Mouse (Mus musculus): ENCODE results near the gene 4930442H23Rik.
A peak's percentile ranks its signal among the peaks of the same experiment; 100 is the strongest.
"Not testable (repeated sequence)": the region's sequence is repeated elsewhere in the genome, so short reads cannot be mapped to it uniquely, and the experiment has no call there.

The 4930442H23Rik gene

GRCm38 (mm10) chr10:81198230-81198629 lies 14.6 kb upstream of the 4930442H23Rik start:
- no peak for DNase-seq (ENCODE audit: low spot score)

GRCm38 (mm10) chr10:81197305-81197704 lies 13.7 kb upstream of the 4930442H23Rik start:
- no peak for DNase-seq (ENCODE audit: low spot score)

GRCm38 (mm10) chr10:81196470-81197065 lies 12.9 kb upstream of the 4930442H23Rik start:
- DNase-seq (ENCODE audit: low spot score): no peak

- DNase-seq (ENCODE audit: low spot score): no peak
Measured at GRCm38 (mm10) chr10:81195300-81195699, 11.7 kb upstream of the 4930442H23Rik start.

- no peak for DNase-seq (ENCODE audit: low spot score)
Measured at GRCm38 (mm10) chr10:81193991-81194774, 10.5 kb upstream of the 4930442H23Rik start.

GRCm38 (mm10) chr10:81192968-81193501 lies 9.4 kb upstream of the 4930442H23Rik start:
- DNase-seq (ENCODE audit: low spot score): no peak

GRCm38 (mm10) chr10:81192270-81192967 lies 8.8 kb upstream of the 4930442H23Rik start:
- DNase-seq (ENCODE audit: low spot score): peak; percentile 74

- no peak for DNase-seq (ENCODE audit: low spot score)
Measured at GRCm38 (mm10) chr10:81191342-81191982, 7.8 kb upstream of the 4930442H23Rik start.

GRCm38 (mm10) chr10:81190912-81191321 lies 7.3 kb upstream of the 4930442H23Rik start:
- no peak for DNase-seq (ENCODE audit: low spot score)

- no peak for DNase-seq (ENCODE audit: low spot score)
Measured at GRCm38 (mm10) chr10:81190236-81190911, 6.7 kb upstream of the 4930442H23Rik start.

GRCm38 (mm10) chr10:81189821-81190220 lies 6.2 kb upstream of the 4930442H23Rik start:
- no peak for DNase-seq (ENCODE audit: low spot score)

GRCm38 (mm10) chr10:81187161-81187560 lies 3.5 kb upstream of the 4930442H23Rik start:
- DNase-seq (ENCODE audit: low spot score): no peak

- no peak for DNase-seq (ENCODE audit: low spot score)
Measured at GRCm38 (mm10) chr10:81184765-81185164, 1.1 kb upstream of the 4930442H23Rik start.

- peak; percentile 97 for DNase-seq (ENCODE audit: low spot score)
Measured at GRCm38 (mm10) chr10:81182336-81183333, 1.0 kb downstream of the 4930442H23Rik start, which contains the start of gene Dapk3. Dapk3 (plus strand) TSS chr10:81183005.

- not testable (repeated sequence) for DNase-seq (ENCODE audit: low spot score)
Measured at GRCm38 (mm10) chr10:81181860-81182259, 1.8 kb downstream of the 4930442H23Rik start.

- DNase-seq (ENCODE audit: low spot score): no peak
Measured at GRCm38 (mm10) chr10:81180946-81181345, 2.7 kb downstream of the 4930442H23Rik start.

- DNase-seq (ENCODE audit: low spot score): no peak
Measured at GRCm38 (mm10) chr10:81179451-81180342, 4.0 kb downstream of the 4930442H23Rik start.

GRCm38 (mm10) chr10:81178927-81179326 lies 4.7 kb downstream of the 4930442H23Rik start:
- no peak for DNase-seq (ENCODE audit: low spot score)
